Mouse (Mus musculus) T-helper 1 cell (primary cell): ENCODE results near the gene Pfkfb4.

Experiments
- in situ Hi-C: fragments of 300-600 bp; cut with MboI, MseI; formaldehyde crosslinking; loops from one replicate; pipeline ENCODE4 v1.15.1; 2025; ENCODE audit warnings: high pct_unique_total_duplicates

The Pfkfb4 gene

GRCm38 (mm10) chr9:109031001-109031400, 39.4 kb downstream of the Pfkfb4 start:
- in situ Hi-C loops, result no loop called here

- in situ Hi-C loops, result no loop called here
Observed at GRCm38 (mm10) chr9:109031686-109032085, 40.1 kb downstream of the Pfkfb4 start.

- in situ Hi-C loops, result no loop called here
Observed at GRCm38 (mm10) chr9:109032435-109032834, 40.9 kb downstream of the Pfkfb4 start.

- in situ Hi-C loops, result no loop called here
Observed at GRCm38 (mm10) chr9:109038086-109038895, 46.7 kb downstream of the Pfkfb4 start, which contains the start of gene Shisa5. Gene Shisa5 (plus strand): TSS chr9:109038565.

- in situ Hi-C loops, result no loop called here
Observed at GRCm38 (mm10) chr9:109038901-109039364, 47.4 kb downstream of the Pfkfb4 start.

GRCm38 (mm10) chr9:109039681-109040080, 48.1 kb downstream of the Pfkfb4 start:
- in situ Hi-C loops, result no loop called here

- in situ Hi-C loops, result no loop called here
Observed at GRCm38 (mm10) chr9:109040216-109040615, 48.6 kb downstream of the Pfkfb4 start.

- in situ Hi-C loops, result no loop called here
Observed at GRCm38 (mm10) chr9:109040906-109041305, 49.3 kb downstream of the Pfkfb4 start.

GRCm38 (mm10) chr9:109041351-109041750, 49.8 kb downstream of the Pfkfb4 start:
- in situ Hi-C loops, result no loop called here

GRCm38 (mm10) chr9:109046306-109046705, 54.7 kb downstream of the Pfkfb4 start:
- in situ Hi-C loops, result no loop called here

- in situ Hi-C loops, result no loop called here
Observed at GRCm38 (mm10) chr9:109049316-109049715, 57.7 kb downstream of the Pfkfb4 start.

- in situ Hi-C loops, result loop anchor here (25.0 kb wide), 2 partner anchors 713 to 1713 kb away; partner anchors contain the start of genes 6430571L13Rik, Gpx1, Hemk1 and Usp4
Observed at GRCm38 (mm10) chr9:109049996-109050673, 58.6 kb downstream of the Pfkfb4 start.

- in situ Hi-C loops, result loop anchor here (25.0 kb wide), 2 partner anchors 713 to 1713 kb away; partner anchors contain the start of genes 6430571L13Rik, Gpx1, Hemk1 and Usp4
Observed at GRCm38 (mm10) chr9:109050674-109050997, 59.1 kb downstream of the Pfkfb4 start.

GRCm38 (mm10) chr9:109051011-109051501, 59.5 kb downstream of the Pfkfb4 start:
- in situ Hi-C loops, result loop anchor here (25.0 kb wide), 2 partner anchors 714 to 1714 kb away; partner anchors contain the start of genes 6430571L13Rik, Gpx1, Hemk1 and Usp4

- in situ Hi-C loops, result loop anchor here (25.0 kb wide), 2 partner anchors 715 to 1715 kb away; partner anchors contain the start of genes 6430571L13Rik, Gpx1, Hemk1 and Usp4
Observed at GRCm38 (mm10) chr9:109051651-109052489, 60.3 kb downstream of the Pfkfb4 start.

GRCm38 (mm10) chr9:109052490-109053260, 61.1 kb downstream of the Pfkfb4 start:
- in situ Hi-C loops, result loop anchor here (25.0 kb wide), 2 partner anchors 715 to 1715 kb away; partner anchors contain the start of genes 6430571L13Rik, Gpx1, Hemk1 and Usp4

- in situ Hi-C loops, result loop anchor here (25.0 kb wide), 2 partner anchors 716 to 1716 kb away; partner anchors contain the start of genes 6430571L13Rik, Gpx1, Hemk1 and Usp4
Observed at GRCm38 (mm10) chr9:109053366-109053765, 61.8 kb downstream of the Pfkfb4 start.

- in situ Hi-C loops, result loop anchor here (25.0 kb wide), 2 partner anchors 717 to 1717 kb away; partner anchors contain the start of genes 6430571L13Rik, Gpx1, Hemk1 and Usp4
Observed at GRCm38 (mm10) chr9:109053851-109054250, 62.3 kb downstream of the Pfkfb4 start.

- in situ Hi-C loops, result loop anchor here (5.0 to 25.0 kb wide), 3 partner anchors 62 to 1717 kb away; partner anchors contain the start of genes 6430571L13Rik, Gpx1, Hemk1 and Pfkfb4
Observed at GRCm38 (mm10) chr9:109054712-109055111, 63.1 kb downstream of the Pfkfb4 start.
